Mouse (Mus musculus) gastrocnemius, postnatal 14 days (tissue): ENCODE measurements around the gene Lhfp. TPM values are rescaled to one million over a fixed set of nuclear protein-coding genes. Genes with fewer than 3 reads are reported as not detected.

Source experiments
- DNase-seq: peaks from one replicate; pipeline ENCODE4 v3.0.0; 2021; ENCODE audit warnings: mixed read lengths
- intact Hi-C: fragments of 180-260 bp; cut with DNase I; formaldehyde crosslinking; loops from one replicate; pipeline ENCODE4 v1.15.1; 2025; ENCODE audit warnings: low total_unique reads
- total RNA-seq, 2 experiments: library from RNA; stranded (reverse); gene quantifications; 2 replicates each; pipeline ENCODE4 v1.2.3; 2021

Lhfp gene
- total RNA-seq, 2 experiments from 2014 or later, result 29.4 to 33.7 TPM

- DNase-seq, result no peak
- intact Hi-C loops, result no loop called here
These were observed 104.2 kb downstream of the Lhfp start for GRCm38 (mm10) chr3:53145526-53145925.

- DNase-seq, result no peak
- intact Hi-C loops, result no loop called here
These were observed 104.6 kb downstream of the Lhfp start for GRCm38 (mm10) chr3:53145946-53146345.

- no peak for DNase-seq
- intact Hi-C loops, result no loop called here
These were observed 105.7 kb downstream of the Lhfp start for GRCm38 (mm10) chr3:53147001-53147400.

- no peak for DNase-seq
- intact Hi-C loops, result no loop called here
These were observed 107.4 kb downstream of the Lhfp start for GRCm38 (mm10) chr3:53148751-53149150.

GRCm38 (mm10) chr3:53149625-53150320 is 108.4 kb downstream of the Lhfp start:
- intact Hi-C loops, result no loop called here
- DNase-seq, result no peak

GRCm38 (mm10) chr3:53151081-53151480 is 109.8 kb downstream of the Lhfp start:
- intact Hi-C loops, result no loop called here
- DNase-seq, result no peak

GRCm38 (mm10) chr3:53151607-53152006 is 110.3 kb downstream of the Lhfp start:
- intact Hi-C loops, result no loop called here
- DNase-seq, result no peak

- no peak for DNase-seq
- intact Hi-C loops, result no loop called here
These were observed 120.6 kb downstream of the Lhfp start for GRCm38 (mm10) chr3:53161963-53162362.

GRCm38 (mm10) chr3:53165281-53165680 is 124.0 kb downstream of the Lhfp start:
- intact Hi-C loops, result no loop called here
- peak; percentile 41 for DNase-seq

- DNase-seq, result no peak
- intact Hi-C loops, result no loop called here
These were observed 124.7 kb downstream of the Lhfp start for GRCm38 (mm10) chr3:53166001-53166400.

GRCm38 (mm10) chr3:53169486-53169885 is 128.2 kb downstream of the Lhfp start:
- intact Hi-C loops, result no loop called here
- no peak for DNase-seq

GRCm38 (mm10) chr3:53173310-53174063 is 132.2 kb downstream of the Lhfp start:
- DNase-seq, result no peak
- intact Hi-C loops, result no loop called here

- no peak for DNase-seq
- intact Hi-C loops, result no loop called here
These were observed 138.6 kb downstream of the Lhfp start for GRCm38 (mm10) chr3:53179936-53180335.

GRCm38 (mm10) chr3:53185439-53185838 is 144.1 kb downstream of the Lhfp start:
- intact Hi-C loops, result no loop called here
- no peak for DNase-seq

GRCm38 (mm10) chr3:53193441-53193840 is 152.1 kb downstream of the Lhfp start:
- intact Hi-C loops, result no loop called here
- no peak for DNase-seq

GRCm38 (mm10) chr3:53195666-53196107 is 154.4 kb downstream of the Lhfp start:
- intact Hi-C loops, result no loop called here
- no peak for DNase-seq

GRCm38 (mm10) chr3:53200175-53200574 is 158.8 kb downstream of the Lhfp start:
- DNase-seq, result no peak
- intact Hi-C loops, result no loop called here

- no peak for DNase-seq
- intact Hi-C loops, result no loop called here
These were observed 159.5 kb downstream of the Lhfp start for GRCm38 (mm10) chr3:53200853-53201252.

GRCm38 (mm10) chr3:53201670-53202069 is 160.3 kb downstream of the Lhfp start:
- intact Hi-C loops, result no loop called here
- no peak for DNase-seq

- intact Hi-C loops, result no loop called here
- DNase-seq, result peak; percentile 18
These were observed 160.9 kb downstream of the Lhfp start for GRCm38 (mm10) chr3:53202184-53202583.

- intact Hi-C loops, result no loop called here
- DNase-seq, result no peak
These were observed 161.4 kb downstream of the Lhfp start for GRCm38 (mm10) chr3:53202698-53203097.
